Mouse (Mus musculus) intestine, postnatal 0 days (tissue): Measurements from ENCODE around the gene Dlec1. TPM values are rescaled to one million over a fixed set of nuclear protein-coding genes. Genes with fewer than 3 reads are reported as not detected.

Source experiments
- ATAC-seq: fragments of 200-750 bp; cut with Nextera tagmentation; 2 replicates; pipeline ENCODE4 v1.8.0; 2017; ENCODE audit warnings: mild to moderate bottlenecking, moderate TSS enrichment, moderate library complexity
- H3K27ac ChIP-seq: fragments of 300-500 bp; sonication (generic); 2 replicates; pipeline ENCODE4 v1.5.1; 2014; ENCODE audit warnings: mild to moderate bottlenecking, low read depth, low read length, moderate library complexity
- H3K27me3 ChIP-seq: fragments of 300-500 bp; sonication (generic); replicated peaks from 2 replicates; pipeline ENCODE4 v1.6.1; 2014; ENCODE audit warnings: low read length, mixed read lengths; ENCODE audit not compliant: control insufficient read depth, insufficient read depth
- H3K36me3 ChIP-seq: fragments of 300-500 bp; sonication (generic); 2 replicates; pipeline ENCODE4 v1.6.1; 2014; ENCODE audit warnings: mild to moderate bottlenecking, moderate library complexity; ENCODE audit not compliant: control insufficient read depth, insufficient read depth
- H3K4me1 ChIP-seq: fragments of 300-500 bp; sonication (generic); replicated peaks from 2 replicates; pipeline ENCODE4 v1.6.1; 2014; ENCODE audit warnings: antibody characterized with exemption, low read length, mixed read lengths; ENCODE audit not compliant: control insufficient read depth, insufficient read depth
- H3K4me2 ChIP-seq: fragments of 300-500 bp; sonication (generic); replicated peaks from 2 replicates; pipeline ENCODE4 v1.6.1; 2014; ENCODE audit warnings: low read depth, mild to moderate bottlenecking, moderate library complexity
- H3K4me3 ChIP-seq: fragments of 300-500 bp; sonication (generic); 2 replicates; pipeline ENCODE4 v1.5.1; 2014; ENCODE audit warnings: low read depth, low read length
- H3K9ac ChIP-seq: fragments of 300-500 bp; sonication (generic); 2 replicates; pipeline ENCODE4 v1.6.1; 2014; ENCODE audit warnings: mild to moderate bottlenecking, low read depth, low read length
- H3K9me3 ChIP-seq: fragments of 300-500 bp; sonication (generic); 2 replicates; pipeline ENCODE4 v1.6.1; 2016; ENCODE audit warnings: mixed run types; ENCODE audit not compliant: control insufficient read depth
- CTCF ChIP-seq: sonication (generic); IDR thresholded peaks from 2 replicates; pipeline ENCODE4 v1.5.1; 2016; ENCODE audit warnings: low read depth, mild to moderate bottlenecking, control low read depth, antibody characterized with exemption, moderate library complexity
- WGBS: fragments of 180-500 bp; shearing (Covaris S2); extraction: QIAGEN DNeasy Blood & Tissue Kit; methylation state at CpG from one replicate; pipeline ENCODE4 v1.1.7; 2014; 5-methylcytosine and 5-hydroxymethylcytosine counted together
- polyA plus RNA-seq: library from polyadenylated mRNA; unstranded; fragments of >200 nt; fragmentation: Nextera tagmentation; extraction: Ambion mirVana; gene quantifications from 2 replicates; pipeline ENCODE4 v1.2.1, GENCODE M21; 2015

Gene Dlec1
- polyA plus RNA-seq, 1 experiment from 2014 or later = 0.05 TPM

DNA sequence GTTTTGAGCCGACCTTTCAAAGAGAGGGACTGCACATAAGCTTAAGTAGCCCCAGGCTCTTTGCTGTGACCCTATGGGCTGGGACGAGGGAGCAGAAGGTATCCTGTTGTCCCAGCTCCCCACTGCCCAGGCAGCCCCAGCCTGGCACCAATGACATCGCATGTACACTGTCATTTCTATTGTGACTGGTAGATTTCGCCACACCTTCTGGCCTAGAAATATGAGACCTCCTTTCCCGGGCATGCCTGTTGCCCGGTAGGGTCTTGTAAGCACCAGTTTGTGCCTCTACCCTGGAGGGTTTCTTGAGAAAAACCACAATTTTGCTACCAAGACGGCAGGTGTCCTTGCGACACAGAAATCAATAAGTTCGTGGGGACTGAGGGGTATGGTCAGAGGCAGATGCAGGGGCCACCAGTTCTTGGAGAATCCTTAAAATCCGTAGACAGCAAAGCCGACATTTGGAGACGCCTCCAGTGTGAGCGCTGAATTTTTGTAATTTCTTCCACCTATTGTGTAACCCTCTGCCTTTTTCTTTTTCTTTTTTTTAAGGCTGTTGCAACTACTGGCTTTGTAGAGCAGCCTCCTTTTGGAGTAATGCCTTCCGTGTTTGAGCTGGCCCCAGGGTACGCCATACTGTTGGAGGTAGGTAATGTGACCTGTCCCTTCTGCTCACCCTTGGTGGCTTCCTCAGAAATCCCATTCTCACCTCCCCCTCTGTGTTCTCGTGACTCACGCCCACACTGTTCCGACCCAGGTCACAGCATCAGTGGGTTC lies 20.5 kb downstream of the Dlec1 start:
- Histone ChIP-seq H3K27me3 (no peaks in the 10 kb centered on the region), H3K4me2 (no peak overlapping the region), H3K27ac (no peak overlapping the region), H3K9ac (no peak overlapping the region), H3K9me3 (no peaks in the 10 kb centered on the region), H3K36me3 (no peaks in the 10 kb centered on the region), H3K4me1 (no peaks in the 10 kb centered on the region), H3K4me3 (no peak overlapping the region)
- no peak for ATAC-seq
- TF ChIP-seq CTCF = no peak
- WGBS = 86% methylated on average over 18 of the region's 18 CpGs

- Histone ChIP-seq H3K4me1 (no peaks in the 10 kb centered on the region), H3K9ac (no peak overlapping the region), H3K4me2 (no peak overlapping the region), H3K27me3 (no peaks in the 10 kb centered on the region), H3K4me3 (no peak overlapping the region), H3K27ac (no peak overlapping the region), H3K36me3 (no peaks in the 10 kb centered on the region), H3K9me3 (no peaks in the 10 kb centered on the region)
- peak; percentile 15; the same call in 1 of the 2 replicates for TF ChIP-seq CTCF
- ATAC-seq = no peak
- 71% methylated on average over 12 of the region's 12 CpGs for WGBS
These were observed 26.3 kb downstream of the Dlec1 start for GRCm38 (mm10) chr9:119128436-119129181.

- no peaks in the 10 kb centered on the region for H3K4me1 ChIP-seq
- no peak overlapping the region for H3K27ac ChIP-seq
- no peak overlapping the region for H3K9ac ChIP-seq
- WGBS = 16% methylated on average over 5 of the region's 5 CpGs
- no peak for ATAC-seq
- H3K4me2 ChIP-seq = no peak overlapping the region
- no peaks in the 10 kb centered on the region for H3K36me3 ChIP-seq
- no peak for TF ChIP-seq CTCF
- H3K27me3 ChIP-seq = no peaks in the 10 kb centered on the region
- no peak overlapping the region for H3K4me3 ChIP-seq
- no peaks in the 10 kb centered on the region for H3K9me3 ChIP-seq
These were observed 28.4 kb downstream of the Dlec1 start for GRCm38 (mm10) chr9:119130692-119131091.

GRCm38 (mm10) chr9:119138836-119139235 lies 36.6 kb downstream of the Dlec1 start:
- no peaks in the 10 kb centered on the region for H3K4me1 ChIP-seq
- ATAC-seq = no peak
- H3K9me3 ChIP-seq = no peaks in the 10 kb centered on the region
- H3K4me2 ChIP-seq = no peak overlapping the region
- no peak overlapping the region for H3K27ac ChIP-seq
- TF ChIP-seq CTCF = no peak
- 76% methylated on average over 2 of the region's 2 CpGs for WGBS
- no peaks in the 10 kb centered on the region for H3K27me3 ChIP-seq
- H3K9ac ChIP-seq = no peak overlapping the region
- no peaks in the 10 kb centered on the region for H3K36me3 ChIP-seq
- no peak overlapping the region for H3K4me3 ChIP-seq

DNA sequence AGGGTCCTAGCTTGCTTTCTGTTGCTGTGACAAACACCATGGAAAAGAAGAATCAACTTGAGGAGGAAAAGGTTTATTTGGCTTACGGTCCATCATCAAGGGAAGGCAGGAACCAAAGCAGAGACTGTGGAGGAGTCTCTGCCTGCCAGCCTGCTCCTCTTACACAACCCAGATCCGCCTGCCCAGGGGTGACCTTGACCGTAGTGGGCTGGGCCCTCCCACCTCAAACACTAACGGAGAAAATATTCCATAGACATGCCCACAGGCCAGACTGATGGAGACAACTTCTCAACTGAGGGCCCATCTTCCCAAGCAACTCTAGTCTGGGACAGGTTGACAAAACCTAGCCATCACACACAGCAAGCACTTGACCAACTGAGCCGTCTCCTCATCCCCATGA lies 39.8 kb downstream of the Dlec1 start:
- Histone ChIP-seq H3K36me3 (no peaks in the 10 kb centered on the region), H3K27ac (no peak overlapping the region), H3K27me3 (no peaks in the 10 kb centered on the region), H3K4me3 (no peak overlapping the region), H3K9ac (no peak overlapping the region), H3K4me1 (no peaks in the 10 kb centered on the region), H3K4me2 (no peak overlapping the region), H3K9me3 (no peaks in the 10 kb centered on the region)
- no peak for TF ChIP-seq CTCF
- ATAC-seq = no peak
- WGBS = 72% methylated on average over 5 of the region's 5 CpGs

GRCm38 (mm10) chr9:119143372-119143771 lies 41.1 kb downstream of the Dlec1 start:
- no peaks in the 10 kb centered on the region for H3K36me3 ChIP-seq
- no peak overlapping the region for H3K4me3 ChIP-seq
- no peaks in the 10 kb centered on the region for H3K27me3 ChIP-seq
- H3K27ac ChIP-seq = no peak overlapping the region
- 0 out of 2 replicates have a peak, but pooled peaks have one; percentile 9 for TF ChIP-seq CTCF
- H3K9me3 ChIP-seq = no peaks in the 10 kb centered on the region
- no peak overlapping the region for H3K9ac ChIP-seq
- H3K4me2 ChIP-seq = no peak overlapping the region
- no peak for ATAC-seq
- H3K4me1 ChIP-seq = no peaks in the 10 kb centered on the region
- WGBS = 72% methylated on average over 9 of the region's 9 CpGs
